Mouse (Mus musculus) MEL (cell line): ENCODE measurements around the gene Iqsec1. TPM values are rescaled to one million over a fixed set of nuclear protein-coding genes. Genes with fewer than 3 reads are reported as not detected.

Experiments used
- DNase-seq: peaks from one replicate; pipeline ENCODE4 v3.0.0; 2011; ENCODE audit warnings: low read depth, low spot score
- H3K27ac ChIP-seq: 2 replicates; pipeline ENCODE4 v1.5.1; 2012; ENCODE audit warnings: low read depth, mild to moderate bottlenecking, control low read depth, low read length, moderate library complexity; ENCODE audit not compliant: control insufficient read depth
- H3K27me3 ChIP-seq, 2 experiments: fragments of 150-350 bp in 1 of 2; sonication (generic) in 1 of 2; 2 replicates each; pipeline ENCODE4 v1.6.1; 2012; ENCODE audit warnings: low read length in 2 of 2, mild to moderate bottlenecking in 2 of 2, improper control_type of control experiment in 1 of 2, moderate library complexity in 1 of 2; ENCODE audit not compliant: insufficient read depth in 2 of 2, control insufficient read depth in 1 of 2
- H3K36me3 ChIP-seq, 2 experiments: 2 replicates each; pipeline ENCODE4 v1.6.1; 2012 to 2014; ENCODE audit warnings: low read length in 2 of 2, improper control_type of control experiment in 1 of 2, inconsistent platforms in 1 of 2, mild to moderate bottlenecking in 1 of 2; ENCODE audit not compliant: insufficient read depth in 2 of 2, control insufficient read depth in 1 of 2
- H3K4me1 ChIP-seq, 2 experiments: fragments of 150-350 bp in 1 of 2; sonication (generic) in 1 of 2; 2 replicates each; pipeline ENCODE4 v1.6.1; 2012; ENCODE audit warnings: low read length in 2 of 2, improper control_type of control experiment in 1 of 2, mild to moderate bottlenecking in 1 of 2; ENCODE audit not compliant: insufficient read depth in 2 of 2, control insufficient read depth in 1 of 2
- H3K4me3 ChIP-seq, 2 experiments: fragments of 150-350 bp in 1 of 2; sonication (generic) in 1 of 2; 2 replicates each; pipeline ENCODE4 v1.5.1; 2012; ENCODE audit warnings: low read depth in 2 of 2, low read length in 2 of 2, mild to moderate bottlenecking in 2 of 2, moderate library complexity in 2 of 2, control low read depth in 1 of 2, improper control_type of control experiment in 1 of 2; ENCODE audit not compliant: control insufficient read depth in 1 of 2, insufficient read depth in 1 of 2
- H3K79me2 ChIP-seq: 2 replicates; pipeline ENCODE4 v1.6.1; 2012; ENCODE audit warnings: mild to moderate bottlenecking, low read length, moderate library complexity; ENCODE audit not compliant: control insufficient read depth, poor library complexity, insufficient read depth
- H3K9ac ChIP-seq: 2 replicates; pipeline ENCODE4 v1.6.1; 2012; ENCODE audit warnings: low read depth, mild to moderate bottlenecking, control low read depth, low read length, moderate library complexity; ENCODE audit not compliant: control insufficient read depth, poor library complexity, severe bottlenecking
- H3K9me3 ChIP-seq: fragments of 150-350 bp; sonication (generic); replicated peaks from 2 replicates; pipeline ENCODE4 v1.6.1; 2012; ENCODE audit warnings: mild to moderate bottlenecking, low read length, improper control_type of control experiment, moderate library complexity; ENCODE audit not compliant: insufficient read depth
- CHD2 ChIP-seq: IDR thresholded peaks from 2 replicates; pipeline ENCODE4 v1.6.1; 2011; ENCODE audit warnings: low read length, improper control_type of control experiment
- CTCF ChIP-seq, 3 experiments: IDR thresholded peaks in 2 of 3; conservative IDR thresholded peaks in 1 of 3; 2 replicates each; pipeline ENCODE4 v1.5.1; 2011 to 2012; ENCODE audit warnings: low read length in 3 of 3, low read depth in 2 of 3, mild to moderate bottlenecking in 2 of 3, improper control_type of control experiment in 1 of 3, inconsistent platforms in 1 of 3, mixed read lengths in 1 of 3, moderate library complexity in 1 of 3; ENCODE audit not compliant: control insufficient read depth in 1 of 3, insufficient read depth in 1 of 3, poor library complexity in 1 of 3, severe bottlenecking in 1 of 3
- E2F4 ChIP-seq: IDR thresholded peaks from 2 replicates; pipeline ENCODE4 v1.6.1; 2011; ENCODE audit warnings: low read depth, low read length, improper control_type of control experiment, borderline replicate concordance
- GABPA ChIP-seq: IDR thresholded peaks from 2 replicates; pipeline ENCODE4 v1.6.1; 2012; ENCODE audit warnings: low read depth, mild to moderate bottlenecking, inconsistent platforms, low read length, improper control_type of control experiment, moderate library complexity
- GATA1 ChIP-seq: IDR thresholded peaks from 2 replicates; pipeline ENCODE4 v1.6.1; 2011; ENCODE audit warnings: low read depth, low read length, improper control_type of control experiment
- KAT2A ChIP-seq: conservative IDR thresholded peaks from 2 replicates; pipeline ENCODE4 v1.6.1; 2012; ENCODE audit warnings: low read depth, low read length, improper control_type of control experiment, inconsistent platforms
- MAX ChIP-seq: IDR thresholded peaks from 2 replicates; pipeline ENCODE4 v1.6.1; 2011; ENCODE audit warnings: low read length, improper control_type of control experiment
- MXI1 ChIP-seq: IDR thresholded peaks from 2 replicates; pipeline ENCODE4 v1.6.1; 2011; ENCODE audit warnings: mild to moderate bottlenecking, low read depth, low read length, improper control_type of control experiment
- MYC ChIP-seq: IDR thresholded peaks from 2 replicates; pipeline ENCODE4 v1.6.1; 2011; ENCODE audit warnings: low read depth, mild to moderate bottlenecking, low read length, improper control_type of control experiment, moderate library complexity
- NRF1 ChIP-seq: IDR thresholded peaks from 2 replicates; pipeline ENCODE4 v1.6.1; 2014; ENCODE audit warnings: low read depth, mild to moderate bottlenecking, inconsistent platforms, low read length, improper control_type of control experiment, moderate library complexity; ENCODE audit not compliant: poor library complexity, insufficient read depth, severe bottlenecking
- POLR2A ChIP-seq, 2 experiments: IDR thresholded peaks; 2 replicates each; pipeline ENCODE4 v1.6.1; 2011 to 2012; ENCODE audit warnings: low read length in 2 of 2, mild to moderate bottlenecking in 2 of 2, control low read depth in 1 of 2, improper control_type of control experiment in 1 of 2, low read depth in 1 of 2, moderate library complexity in 1 of 2; ENCODE audit not compliant: control insufficient read depth in 1 of 2, insufficient read depth in 1 of 2, poor library complexity in 1 of 2
- RAD21 ChIP-seq: IDR thresholded peaks from 2 replicates; pipeline ENCODE4 v1.6.1; 2011; ENCODE audit warnings: mild to moderate bottlenecking, low read depth, low read length, improper control_type of control experiment
- RCOR1 ChIP-seq: IDR thresholded peaks from 2 replicates; pipeline ENCODE4 v1.6.1; 2012; ENCODE audit warnings: low read depth, mild to moderate bottlenecking, inconsistent platforms, low read length, improper control_type of control experiment
- SIN3A ChIP-seq: IDR thresholded peaks from 2 replicates; pipeline ENCODE4 v1.6.1; 2012; ENCODE audit warnings: low read length, improper control_type of control experiment, inconsistent platforms
- TAL1 ChIP-seq: IDR thresholded peaks from 2 replicates; pipeline ENCODE4 v1.6.1; 2012; ENCODE audit warnings: mild to moderate bottlenecking, inconsistent platforms, low read length, moderate library complexity, mixed read lengths
- UBTF ChIP-seq: IDR thresholded peaks from 2 replicates; pipeline ENCODE4 v1.6.1; 2012; ENCODE audit warnings: low read depth, mild to moderate bottlenecking, inconsistent platforms, low read length, improper control_type of control experiment, moderate library complexity, borderline replicate concordance; ENCODE audit not compliant: insufficient read depth
- USF1 ChIP-seq: IDR thresholded peaks from 2 replicates; pipeline ENCODE4 v1.6.1; 2014; ENCODE audit warnings: low read depth, mild to moderate bottlenecking, inconsistent platforms, low read length, improper control_type of control experiment, moderate library complexity
- ZC3H11A ChIP-seq: IDR thresholded peaks from 2 replicates; pipeline ENCODE4 v1.6.1; 2012; ENCODE audit warnings: low read depth, mild to moderate bottlenecking, inconsistent platforms, low read length, improper control_type of control experiment
- ZKSCAN1 ChIP-seq: IDR thresholded peaks from 2 replicates; pipeline ENCODE4 v1.6.1; 2012; ENCODE audit warnings: low read depth, mild to moderate bottlenecking, inconsistent platforms, low read length, improper control_type of control experiment, moderate library complexity
- polyA plus RNA-seq, 2 experiments: library from polyadenylated mRNA; stranded (reverse) in 1 of 2; unstranded in 1 of 2; fragments of >175 nt in 1 of 2; fragments of >200 nt in 1 of 2; gene quantifications; 2 replicates each; pipeline versions ENCODE4 v1.2.1 to v1.2.4; 2012; ENCODE audit warnings: low replicate concordance in 2 of 2, low read depth in 1 of 2; ENCODE audit not compliant: insufficient read length in 2 of 2, insufficient read depth in 1 of 2, missing spikeins in 1 of 2
- total RNA-seq: library from RNA; depleted of rRNA; stranded (reverse); fragments of 300-350 nt; gene quantifications from 2 replicates; pipeline ENCODE4 v1.2.3, GENCODE M21; 2012

The Iqsec1 gene
- total and polyA plus RNA-seq, 3 experiments: 14.8 to 73.4 (median 30.8) TPM

DNA sequence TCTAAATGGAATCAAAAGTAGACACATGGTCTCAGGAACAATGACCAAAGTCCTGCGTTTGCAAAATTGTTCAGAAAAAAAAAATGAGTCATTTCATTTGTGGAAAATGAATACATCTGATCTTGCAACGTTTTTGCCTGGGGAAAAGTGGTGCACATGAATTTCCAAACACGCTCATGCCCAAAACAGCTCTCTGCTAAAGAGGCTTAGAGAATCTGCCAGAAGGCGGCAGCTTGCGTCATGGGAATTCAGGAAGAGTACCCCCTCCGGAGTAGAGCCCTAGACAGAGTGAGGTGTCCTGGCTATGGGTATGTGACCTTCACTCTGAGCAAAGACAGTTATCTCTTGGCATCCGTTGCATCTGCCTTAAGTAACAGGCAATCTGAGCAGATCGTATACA lies 116.9 kb downstream of the Iqsec1 start:
- Histone ChIP-seq H3K9me3 (no peaks in the 10 kb centered on the region), H3K36me3 (no peaks in the 10 kb centered on the region), H3K4me1 (no peaks in the 10 kb centered on the region), H3K27ac (no peak overlapping the region), H3K4me3 (no peak overlapping the region), H3K79me2 (no peaks in the 10 kb centered on the region), H3K27me3 (peaks cover 1 to 6% of the 10 kb centered on the region in 2 experiments; a peak in 2 of 4 replicates), H3K9ac (no peak overlapping the region)
- TF ChIP-seq RCOR1 (no peak), GATA1 (no peak), UBTF (no peak)
- no peak for DNase-seq

DNA sequence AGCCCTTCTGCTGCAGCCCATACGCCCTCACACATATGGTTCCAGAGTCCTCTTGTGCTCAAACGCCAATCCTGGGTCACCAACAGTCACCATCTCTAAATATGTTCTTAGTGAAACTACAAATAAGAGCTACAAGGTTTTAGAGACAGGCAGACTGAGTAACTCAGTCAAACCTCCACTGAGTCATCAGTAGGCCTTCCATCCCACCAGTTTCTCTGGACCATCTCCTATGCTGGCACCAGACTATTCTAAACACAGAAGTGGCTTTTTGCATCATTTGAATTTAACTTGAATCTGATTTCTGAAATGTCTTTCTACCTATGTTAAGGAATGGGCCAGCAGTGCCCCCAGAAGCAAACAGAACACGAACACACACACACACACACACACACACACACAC lies 120.5 kb downstream of the Iqsec1 start:
- H3K27me3 ChIP-seq: peaks cover 1 to 6% of the 10 kb centered on the region in 2 experiments; a peak in 2 of 4 replicates
- H3K36me3 ChIP-seq: no peaks in the 10 kb centered on the region
- no peak for DNase-seq
- no peak overlapping the region for H3K9ac ChIP-seq
- H3K4me3 ChIP-seq: no peak overlapping the region
- no peaks in the 10 kb centered on the region for H3K9me3 ChIP-seq
- no peaks in the 10 kb centered on the region for H3K4me1 ChIP-seq
- H3K79me2 ChIP-seq: no peaks in the 10 kb centered on the region
- no peak overlapping the region for H3K27ac ChIP-seq
- TF ChIP-seq MXI1 (no peak), E2F4 (no peak), POLR2A (IDR thresholded peaks at IDR 0.05; ENCODE audit: control insufficient read depth in 1 of 2, insufficient read depth in 1 of 2, low read depth in 1 of 2, low read length in 2 of 2, poor library complexity in 1 of 2) (no peak), ZC3H11A (no peak), RAD21 (no peak), UBTF (no peak), TAL1 (no peak), CHD2 (no peak), USF1 (no peak), MYC (no peak), SIN3A (no peak), CTCF (IDR thresholded peaks at IDR 0.05 in 2 of 3, conservative IDR thresholded peaks at IDR 0.05 in 1 of 3; ENCODE audit: control insufficient read depth in 1 of 3, insufficient read depth in 1 of 3, low read depth in 2 of 3, low read length in 3 of 3, poor library complexity in 1 of 3, severe bottlenecking in 1 of 3) (no peak), NRF1 (no peak), ZKSCAN1 (no peak), MAX (no peak), KAT2A (no peak), GABPA (no peak)
